Mouse (Mus musculus) bone marrow, adult 2 months (tissue): ENCODE data around the gene Kansl3.

ENCODE experiments used
- CTCF ChIP-seq: fragments of 200-500 bp; IDR thresholded peaks from 2 replicates; pipeline ENCODE4 v1.5.1; 2011; ENCODE audit warnings: low read length, control low read depth; ENCODE audit not compliant: control insufficient read depth, insufficient read depth
- POLR2A ChIP-seq: fragments of 200-500 bp; IDR thresholded peaks from 2 replicates; pipeline ENCODE4 v1.6.1; 2011; ENCODE audit warnings: low read depth, mild to moderate bottlenecking, control low read depth, low read length, borderline replicate concordance; ENCODE audit not compliant: control insufficient read depth

- no peak for TF ChIP-seq CTCF
- no peak for TF ChIP-seq POLR2A
Observed at GRCm38 (mm10) chr1:36326815-36327214, 42.2 kb downstream of the Kansl3 start.
